Mouse (Mus musculus) heart, embryonic 16.5 days (tissue): ENCODE measurements around the gene Zbtb1. TPM values are rescaled to one million over a fixed set of nuclear protein-coding genes. Genes with fewer than 3 reads are reported as not detected.

Source experiments
- ATAC-seq: fragments of 200-750 bp; cut with Nextera tagmentation; replicated peaks from 2 replicates; pipeline ENCODE4 v1.8.0; 2017; ENCODE audit warnings: moderate number of reproducible peaks; ENCODE audit not compliant: insufficient read depth, low FRiP score; ENCODE audit errors: extremely low read depth
- H3K27ac ChIP-seq: fragments of 300-500 bp; sonication (generic); 2 replicates; pipeline ENCODE4 v1.5.1; 2014; ENCODE audit warnings: mild to moderate bottlenecking, low read length, control low read depth, moderate library complexity
- H3K27me3 ChIP-seq: fragments of 300-500 bp; sonication (generic); 2 replicates; pipeline ENCODE4 v1.6.1; 2014; ENCODE audit warnings: low read length, mixed read lengths; ENCODE audit not compliant: control insufficient read depth, insufficient read depth
- H3K36me3 ChIP-seq: fragments of 300-500 bp; sonication (generic); 2 replicates; pipeline ENCODE4 v1.6.1; 2014; ENCODE audit not compliant: control insufficient read depth, insufficient read depth
- H3K4me1 ChIP-seq: fragments of 300-500 bp; sonication (generic); 2 replicates; pipeline ENCODE4 v1.6.1; 2014; ENCODE audit warnings: low read length, mixed read lengths; ENCODE audit not compliant: control insufficient read depth, insufficient read depth
- H3K4me2 ChIP-seq: fragments of 300-500 bp; sonication (generic); 2 replicates; pipeline ENCODE4 v1.6.1; 2014; ENCODE audit warnings: low read depth, mild to moderate bottlenecking, control low read depth, low read length
- H3K4me3 ChIP-seq: fragments of 300-500 bp; sonication (generic); 2 replicates; pipeline ENCODE4 v1.5.1; 2014; ENCODE audit warnings: mild to moderate bottlenecking, control low read depth, low read length
- H3K9ac ChIP-seq: fragments of 300-500 bp; sonication (generic); 2 replicates; pipeline ENCODE4 v1.6.1; 2014; ENCODE audit warnings: low read length, control low read depth
- H3K9me3 ChIP-seq: fragments of 300-500 bp; sonication (generic); replicated peaks from 2 replicates; pipeline ENCODE4 v1.6.1; 2016; ENCODE audit warnings: low read length; ENCODE audit not compliant: control insufficient read depth
- WGBS: fragments of 180-500 bp; shearing (Covaris S2); extraction: QIAGEN DNeasy Blood & Tissue Kit; methylation state at CpG from one replicate; pipeline ENCODE4 v1.1.7; 2014; 5-methylcytosine and 5-hydroxymethylcytosine counted together
- polyA plus RNA-seq: library from polyadenylated mRNA; unstranded; fragments of >200 nt; fragmentation: Nextera tagmentation; extraction: Ambion mirVana; gene quantifications from 2 replicates; pipeline ENCODE4 v1.2.1, GENCODE M21; 2015

Zbtb1 gene
- 6.1 and 7.5 TPM in 2 replicates for polyA plus RNA-seq

DNA sequence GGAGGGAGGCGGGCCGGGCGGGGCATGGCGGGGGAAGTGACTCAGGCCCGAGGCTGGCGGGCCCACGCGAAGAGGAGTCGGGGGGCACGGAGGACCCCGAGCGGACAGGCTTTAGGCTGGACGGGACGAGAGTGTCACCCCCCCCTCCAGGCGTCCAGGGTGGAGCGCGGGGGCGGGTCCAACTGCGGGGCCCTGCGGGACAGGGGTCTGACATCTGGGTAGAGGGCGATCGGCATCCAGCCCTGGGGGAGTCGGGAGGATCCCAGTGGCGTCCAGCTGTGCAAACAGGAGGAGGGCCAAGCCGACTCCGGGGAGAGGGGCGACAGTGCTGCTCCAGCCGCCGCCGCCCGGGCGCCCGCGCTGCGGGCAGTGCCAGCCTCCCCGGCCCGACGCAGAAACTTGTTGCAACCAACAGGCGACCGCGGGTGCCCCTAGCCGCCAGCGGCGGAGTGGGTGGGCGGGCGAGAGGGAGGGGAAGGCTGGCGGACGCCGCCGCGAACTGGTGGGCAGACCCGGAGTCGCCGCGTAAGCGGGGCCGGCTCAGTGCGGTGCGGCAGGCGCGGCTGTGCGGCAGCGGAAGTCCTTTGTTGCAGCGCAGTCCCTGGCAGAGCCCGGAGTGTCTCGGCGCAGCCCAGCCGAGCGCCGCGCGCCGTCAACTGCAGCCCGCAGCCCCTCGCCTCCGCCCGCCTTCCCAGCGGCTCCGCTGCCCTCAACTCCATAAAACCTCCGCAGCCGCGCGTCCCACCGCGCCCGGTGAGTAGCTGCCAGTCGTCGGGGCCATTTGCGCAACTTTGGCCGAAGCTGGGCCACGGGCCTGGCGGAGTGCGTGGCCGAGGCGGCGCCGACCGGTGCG lies at the start of gene Zbtb1:
Gene Zbtb1, plus strand, starts transcription at position 289 of the 853 bp plus-strand sequence.
- H3K4me1 ChIP-seq: peaks cover 56% of the 10 kb centered on the region
- peak within 1 kb of the TSS; percentile 99 for H3K27ac ChIP-seq
- no peaks in the 10 kb centered on the region for H3K9me3 ChIP-seq
- ATAC-seq: peak; percentile 58
- no peaks in the 10 kb centered on the region for H3K36me3 ChIP-seq
- under 1% methylated on average over 92 of the region's 99 CpGs for WGBS
- peak within 1 kb of the TSS; percentile 98 for H3K9ac ChIP-seq
- peak within 1 kb of the TSS; percentile 91 for H3K4me3 ChIP-seq
- H3K4me2 ChIP-seq: peak within 1 kb of the TSS; percentile 83
- no peaks in the 10 kb centered on the region for H3K27me3 ChIP-seq

DNA sequence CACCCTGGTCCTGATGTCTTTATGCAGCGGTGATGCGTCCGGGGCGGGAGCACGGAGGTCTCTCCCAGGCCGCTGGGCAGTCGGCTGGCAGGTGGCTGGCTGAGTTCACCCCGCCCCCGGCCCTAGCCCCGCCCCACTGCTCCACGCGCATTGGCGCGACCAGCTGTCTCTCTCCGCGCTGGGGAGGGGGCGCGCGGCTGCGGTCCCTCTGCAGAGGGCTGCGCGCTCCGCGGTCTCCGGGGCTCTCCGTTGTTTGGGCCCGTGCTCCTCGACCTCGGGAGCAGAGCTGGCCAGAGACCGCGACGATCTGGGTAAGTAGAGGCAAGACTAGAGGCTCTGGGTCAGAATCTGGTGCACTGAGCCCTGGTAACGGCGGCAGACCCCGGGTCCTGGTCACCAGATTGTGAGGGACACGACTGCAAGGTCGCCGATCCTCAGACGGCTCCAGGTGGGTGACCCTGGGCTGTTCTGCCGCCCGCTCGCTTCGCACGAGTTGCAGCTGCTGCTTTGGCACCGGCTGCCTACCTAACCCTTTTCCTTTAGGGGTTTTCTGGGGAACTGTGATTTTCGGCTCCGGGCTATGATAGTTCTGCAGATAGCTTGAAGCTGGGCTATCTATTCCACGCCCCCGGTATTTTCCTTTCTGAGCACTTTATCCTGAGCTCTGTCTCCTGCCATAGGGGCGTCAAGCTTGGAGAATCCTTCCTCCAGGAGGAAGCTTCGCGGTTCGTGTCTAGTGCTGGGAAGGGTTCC lies 45.2 kb upstream of the Zbtb1 start, which contains the start of gene Akap5:
Gene Akap5, plus strand, starts transcription at position 213 of the 753 bp plus-strand sequence.
- no peaks in the 10 kb centered on the region for H3K27me3 ChIP-seq
- H3K27ac ChIP-seq: no peak within 1 kb of the TSS
- 0 out of 2 replicates have a peak, but pooled peaks cover 6% of the 10 kb centered on the region for H3K36me3 ChIP-seq
- H3K4me2 ChIP-seq: peak within 1 kb of the TSS; percentile 96
- WGBS: 1% methylated on average over 53 of the region's 53 CpGs
- peaks cover 2% of the 10 kb centered on the region; the same call in 1 of the 2 replicates for H3K4me1 ChIP-seq
- peak within 1 kb of the TSS; percentile 77 for H3K9ac ChIP-seq
- no peaks in the 10 kb centered on the region for H3K9me3 ChIP-seq
- H3K4me3 ChIP-seq: peak within 1 kb of the TSS; percentile 63
- peak; percentile 94 for ATAC-seq

DNA sequence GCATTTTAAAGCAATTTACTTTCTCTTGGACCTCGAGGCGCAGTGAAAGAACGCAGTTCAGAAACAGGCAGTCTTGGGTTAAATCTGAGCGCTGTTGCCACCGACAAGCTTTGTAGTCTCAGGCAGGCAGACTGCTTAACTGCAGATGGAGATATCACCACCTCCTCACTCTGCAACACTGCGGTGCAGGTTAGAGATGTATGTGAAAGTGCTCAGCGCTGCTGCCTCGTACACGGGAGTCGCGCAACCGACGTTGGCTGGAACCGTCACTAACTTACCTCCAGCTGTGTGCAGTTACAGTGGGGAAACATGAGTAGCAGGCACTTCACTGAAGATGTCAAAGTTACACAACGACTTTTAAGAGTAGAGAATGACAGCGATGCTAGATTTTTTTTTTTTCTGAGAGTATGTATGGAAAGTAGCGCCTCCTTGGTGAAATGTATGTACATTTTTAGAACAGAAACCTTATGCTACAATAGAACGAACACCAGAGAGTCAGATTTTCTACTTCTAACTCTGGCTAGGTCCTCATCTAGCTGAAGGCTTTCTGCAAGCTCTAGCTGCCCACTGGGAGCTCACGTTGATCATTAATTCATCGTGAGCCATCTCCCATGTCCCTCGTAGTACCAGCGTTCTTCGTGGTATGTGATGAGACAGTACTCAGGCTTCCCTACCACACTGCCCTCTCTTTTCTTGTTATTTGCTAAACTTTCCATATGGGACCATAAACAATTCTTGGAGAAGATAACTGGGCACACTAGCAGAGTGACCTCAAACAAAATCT lies 43.4 kb upstream of the Zbtb1 start:
- no peaks in the 10 kb centered on the region for H3K9me3 ChIP-seq
- H3K36me3 ChIP-seq: no peaks in the 10 kb centered on the region; the same call in 1 of the 2 replicates
- H3K4me2 ChIP-seq: no peak overlapping the region
- no peak for ATAC-seq
- H3K4me3 ChIP-seq: no peak overlapping the region
- WGBS: 79% methylated on average over 23 of the region's 23 CpGs
- no peak overlapping the region for H3K27ac ChIP-seq
- no peaks in the 10 kb centered on the region for H3K27me3 ChIP-seq
- peaks cover 2% of the 10 kb centered on the region; the same call in 1 of the 2 replicates for H3K4me1 ChIP-seq
- no peak overlapping the region for H3K9ac ChIP-seq

DNA sequence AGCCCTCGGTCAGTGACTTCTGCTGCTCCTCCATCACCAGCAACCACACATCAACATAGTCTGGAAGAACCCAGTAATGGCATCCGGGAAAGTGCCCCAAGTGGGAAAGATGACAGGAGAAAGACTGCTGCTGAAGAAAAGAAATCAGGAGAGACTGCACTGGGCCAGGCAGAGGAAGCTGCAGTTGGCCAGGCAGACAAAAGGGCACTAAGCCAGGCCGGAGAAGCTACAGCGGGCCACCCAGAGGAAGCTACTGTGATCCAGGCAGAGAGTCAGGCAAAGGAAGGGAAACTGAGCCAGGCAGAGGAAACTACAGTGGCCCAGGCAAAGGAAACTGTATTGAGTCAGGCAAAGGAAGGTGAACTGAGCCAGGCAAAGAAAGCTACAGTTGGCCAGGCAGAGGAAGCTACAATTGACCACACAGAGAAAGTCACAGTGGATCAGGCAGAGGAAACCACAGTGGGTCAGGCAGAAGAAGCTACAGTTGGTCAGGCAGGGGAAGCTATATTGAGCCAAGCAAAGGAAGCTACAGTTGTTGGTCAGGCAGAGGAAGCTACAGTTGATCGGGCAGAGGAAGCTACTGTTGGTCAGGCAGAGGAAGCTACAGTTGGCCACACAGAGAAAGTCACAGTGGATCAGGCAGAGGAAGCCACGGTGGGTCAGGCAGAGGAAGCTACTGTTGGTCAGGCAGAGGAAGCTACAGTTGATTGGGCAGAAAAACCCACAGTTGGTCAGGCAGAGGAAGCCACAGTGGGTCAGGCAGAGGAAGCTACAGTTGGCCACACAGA lies 41.3 kb upstream of the Zbtb1 start:
- H3K4me3 ChIP-seq: no peak overlapping the region
- H3K4me2 ChIP-seq: no peak overlapping the region
- no peak for ATAC-seq
- no peak overlapping the region for H3K27ac ChIP-seq
- H3K9me3 ChIP-seq: no peaks in the 10 kb centered on the region
- WGBS: 80% methylated on average over 6 of the region's 6 CpGs
- no peaks in the 10 kb centered on the region for H3K27me3 ChIP-seq
- H3K4me1 ChIP-seq: peaks cover 2% of the 10 kb centered on the region; the same call in 1 of the 2 replicates
- H3K36me3 ChIP-seq: no peaks in the 10 kb centered on the region; the same call in 1 of the 2 replicates
- no peak overlapping the region for H3K9ac ChIP-seq

DNA sequence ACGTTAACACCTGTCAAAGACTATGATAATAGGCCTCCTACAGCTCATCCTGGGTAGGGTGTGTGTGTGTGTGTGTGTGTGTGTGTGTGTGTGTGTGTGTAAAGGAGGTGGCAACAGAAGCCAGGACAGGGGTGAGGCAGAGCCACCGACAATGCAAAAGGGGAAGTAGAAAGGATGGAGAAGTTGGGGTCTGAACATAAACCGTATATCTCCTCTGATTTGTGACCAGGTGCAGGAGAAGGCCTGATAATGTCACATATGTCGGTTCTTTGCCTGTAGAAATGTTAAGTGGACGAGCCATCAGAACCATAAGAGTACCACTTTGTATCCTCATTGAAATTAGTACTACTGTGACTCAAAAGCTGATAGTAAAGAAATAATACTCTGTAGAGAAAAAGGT lies 36.4 kb upstream of the Zbtb1 start:
- H3K4me1 ChIP-seq: 0 out of 2 replicates have a peak, but pooled peaks cover 3% of the 10 kb centered on the region
- no peaks in the 10 kb centered on the region for H3K27me3 ChIP-seq
- no peaks in the 10 kb centered on the region for H3K9me3 ChIP-seq
- no peak overlapping the region for H3K4me3 ChIP-seq
- WGBS: 83% methylated on average over 5 of the region's 5 CpGs
- ATAC-seq: no peak
- no peak overlapping the region for H3K9ac ChIP-seq
- H3K27ac ChIP-seq: no peak overlapping the region
- H3K4me2 ChIP-seq: no peak overlapping the region
- no peaks in the 10 kb centered on the region; the same call in 1 of the 2 replicates for H3K36me3 ChIP-seq

DNA sequence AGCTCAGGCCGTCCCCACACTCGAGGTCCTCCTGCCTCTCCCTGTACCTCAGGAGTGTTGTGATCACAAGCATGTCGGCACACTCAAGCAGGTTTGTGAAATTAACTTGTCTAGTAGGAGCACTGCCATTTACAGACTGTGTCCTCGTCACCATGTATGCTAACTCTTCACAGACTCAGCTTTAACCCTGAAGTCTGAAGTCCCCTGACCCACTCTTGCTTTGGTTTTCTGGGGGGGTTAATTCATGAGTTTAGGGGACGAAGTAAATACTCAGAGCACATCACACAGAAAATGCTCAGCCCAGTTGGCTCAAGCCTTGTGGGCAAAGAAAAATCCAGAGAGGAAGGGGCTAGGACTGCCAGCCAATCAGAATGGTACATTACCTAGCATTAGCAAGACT lies 34.4 kb upstream of the Zbtb1 start:
- H3K27ac ChIP-seq: no peak overlapping the region
- WGBS: 65% methylated on average over 5 of the region's 5 CpGs

DNA sequence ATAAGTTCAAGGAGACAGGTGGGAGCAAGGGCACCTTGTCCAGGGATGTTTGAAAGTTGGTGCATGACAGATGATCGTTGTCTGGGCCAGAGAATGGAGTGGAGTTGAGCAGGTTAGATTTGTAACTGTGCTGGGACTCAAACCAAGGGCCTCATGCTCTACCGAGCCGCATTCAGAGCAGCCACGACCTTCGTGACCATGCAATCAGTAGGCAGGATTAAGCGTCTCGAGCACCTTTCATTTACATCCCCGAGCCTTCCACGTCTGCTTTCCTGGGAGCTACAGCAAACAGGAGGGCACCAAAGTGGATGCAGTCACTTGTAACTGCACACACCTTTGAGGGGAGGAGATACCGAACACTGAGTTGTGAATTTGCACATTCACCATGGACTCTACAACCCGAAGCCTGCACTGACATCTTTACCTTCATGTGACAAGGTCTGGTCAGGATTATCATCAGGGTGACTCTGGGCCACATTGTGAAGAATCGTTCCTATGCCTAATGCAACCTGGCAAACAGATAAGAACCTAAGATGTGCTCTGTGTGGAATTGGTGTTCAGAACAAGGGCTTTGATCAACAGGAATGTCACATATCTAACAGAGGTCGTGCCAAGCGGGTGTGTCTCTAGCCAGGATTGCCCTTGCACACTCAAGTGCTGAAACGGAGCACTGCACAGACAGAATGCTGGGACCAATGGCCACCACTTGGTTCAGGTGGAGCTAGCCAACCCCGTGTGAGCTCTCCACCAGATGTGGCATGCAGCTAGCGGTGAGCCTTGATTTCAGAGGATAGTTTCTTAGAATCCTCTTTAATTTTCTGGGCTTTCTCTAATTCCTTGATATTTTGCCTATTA lies 33.7 kb upstream of the Zbtb1 start:
- Histone ChIP-seq H3K27me3 (no peaks in the 10 kb centered on the region), H3K27ac (no peak overlapping the region)

More for the DNA sequence above, 34.4 kb upstream of the Zbtb1 start:
- Histone ChIP-seq H3K4me2 (no peak overlapping the region), H3K9me3 (no peaks in the 10 kb centered on the region), H3K4me1 (0 out of 2 replicates have a peak, but pooled peaks cover 3% of the 10 kb centered on the region), H3K4me3 (no peak overlapping the region), H3K27me3 (no peaks in the 10 kb centered on the region), H3K36me3 (no peaks in the 10 kb centered on the region; the same call in 1 of the 2 replicates), H3K9ac (no peak overlapping the region)
- no peak for ATAC-seq

More for the DNA sequence above, 33.7 kb upstream of the Zbtb1 start:
- no peak overlapping the region for H3K4me2 ChIP-seq
- H3K4me3 ChIP-seq: no peak overlapping the region
- no peak overlapping the region for H3K9ac ChIP-seq
- ATAC-seq: no peak
- 0 out of 2 replicates have a peak, but pooled peaks cover 3% of the 10 kb centered on the region for H3K4me1 ChIP-seq
- 55% methylated on average over 17 of the region's 17 CpGs for WGBS
- no peaks in the 10 kb centered on the region for H3K36me3 ChIP-seq
- no peaks in the 10 kb centered on the region for H3K9me3 ChIP-seq
